Mouse (Mus musculus) kidney, postnatal 0 days (tissue): Measurements from ENCODE around the gene Tex9. TPM values are rescaled to one million over a fixed set of nuclear protein-coding genes. Genes with fewer than 3 reads are reported as not detected.

Experiments used
- ATAC-seq: fragments of 200-750 bp; cut with Nextera tagmentation; replicated peaks from 2 replicates; pipeline ENCODE4 v1.8.0; 2017; ENCODE audit warnings: low read depth, moderate number of reproducible peaks, moderate TSS enrichment, moderate library complexity; ENCODE audit not compliant: low FRiP score
- DNase-seq: peaks from one replicate; pipeline ENCODE4 v3.0.0-alpha.2; 2016; ENCODE audit warnings: low spot score
- H3K27ac ChIP-seq: fragments of 300-500 bp; sonication (generic); 2 replicates; pipeline ENCODE4 v1.5.1; 2014; ENCODE audit warnings: mild to moderate bottlenecking
- H3K27me3 ChIP-seq: fragments of 300-500 bp; sonication (generic); 2 replicates; pipeline ENCODE4 v1.6.1; 2014; ENCODE audit warnings: low read length, mixed read lengths; ENCODE audit not compliant: insufficient read depth
- H3K36me3 ChIP-seq: fragments of 300-500 bp; sonication (generic); 2 replicates; pipeline ENCODE4 v1.6.1; 2014; ENCODE audit warnings: low read length, mixed read lengths; ENCODE audit not compliant: insufficient read depth
- H3K4me1 ChIP-seq: fragments of 300-500 bp; sonication (generic); replicated peaks from 2 replicates; pipeline ENCODE4 v1.6.1; 2014; ENCODE audit warnings: antibody characterized with exemption, low read length, mixed read lengths; ENCODE audit not compliant: insufficient read depth
- H3K4me2 ChIP-seq: fragments of 300-500 bp; sonication (generic); 2 replicates; pipeline ENCODE4 v1.6.1; 2014; ENCODE audit warnings: mild to moderate bottlenecking, low read length, moderate library complexity, mixed read lengths
- H3K4me3 ChIP-seq: fragments of 300-500 bp; sonication (generic); replicated peaks from 2 replicates; pipeline ENCODE4 v1.5.1; 2014; ENCODE audit warnings: low read depth, low read length
- H3K9ac ChIP-seq: fragments of 300-500 bp; sonication (generic); 2 replicates; pipeline ENCODE4 v1.6.1; 2014; ENCODE audit warnings: low read depth, low read length
- H3K9me3 ChIP-seq: fragments of 300-500 bp; sonication (generic); replicated peaks from 2 replicates; pipeline ENCODE4 v1.6.1; 2016; ENCODE audit warnings: low read length, inconsistent platforms, mixed read lengths
- CTCF ChIP-seq: IDR thresholded peaks from 2 replicates; pipeline ENCODE4 v1.5.1; 2016; ENCODE audit warnings: antibody characterized with exemption, low read depth, mild to moderate bottlenecking, moderate library complexity
- WGBS: fragments of 180-500 bp; shearing (Covaris S2); extraction: QIAGEN DNeasy Blood & Tissue Kit; methylation state at CpG from one replicate; pipeline ENCODE4 v1.1.7; 2014; 5-methylcytosine and 5-hydroxymethylcytosine counted together
- polyA plus RNA-seq: library from polyadenylated mRNA; unstranded; fragments of >200 nt; fragmentation: Nextera tagmentation; extraction: Ambion mirVana; gene quantifications from 2 replicates; pipeline ENCODE4 v1.2.1, GENCODE M21; 2015

The Tex9 gene
- polyA plus RNA-seq, 1 experiment from 2014 or later: 25.9 TPM

GRCm38 (mm10) chr9:72422284-72422683 is 69.7 kb downstream of the Tex9 start:
- H3K4me1 ChIP-seq: 0 out of 2 replicates have a peak, but pooled peaks cover 7% of the 10 kb centered on the region
- no peak overlapping the region for H3K9ac ChIP-seq
- H3K4me2 ChIP-seq: no peak overlapping the region
- no peak for TF ChIP-seq CTCF
- H3K4me3 ChIP-seq: no peak overlapping the region
- H3K27me3 ChIP-seq: no peaks in the 10 kb centered on the region
- no peaks in the 10 kb centered on the region for H3K36me3 ChIP-seq
- DNase-seq (no peak), ATAC-seq (no peak)
- H3K27ac ChIP-seq: no peak overlapping the region
- 49% methylated on average over 11 of the region's 11 CpGs for WGBS
- no peaks in the 10 kb centered on the region for H3K9me3 ChIP-seq

- Histone ChIP-seq H3K4me3 (no peak overlapping the region), H3K4me2 (no peak overlapping the region), H3K9ac (no peak overlapping the region), H3K4me1 (0 out of 2 replicates have a peak, but pooled peaks cover 7% of the 10 kb centered on the region), H3K27me3 (no peaks in the 10 kb centered on the region), H3K9me3 (no peaks in the 10 kb centered on the region), H3K27ac (no peak overlapping the region), H3K36me3 (no peaks in the 10 kb centered on the region)
- no peak for TF ChIP-seq CTCF
- DNase-seq (no peak), ATAC-seq (no peak)
- WGBS: 73% methylated on average over 3 of the region's 3 CpGs
Measured at GRCm38 (mm10) chr9:72420490-72420889, 71.5 kb downstream of the Tex9 start.

GRCm38 (mm10) chr9:72418443-72418842 is 73.6 kb downstream of the Tex9 start:
- ATAC-seq: no peak
- H3K9me3 ChIP-seq: no peaks in the 10 kb centered on the region

GRCm38 (mm10) chr9:72411746-72412145 is 80.3 kb downstream of the Tex9 start:
- ATAC-seq (no peak), DNase-seq (no peak)
- Histone ChIP-seq H3K4me1 (no peaks in the 10 kb centered on the region), H3K27ac (no peak overlapping the region), H3K36me3 (no peaks in the 10 kb centered on the region), H3K9me3 (no peaks in the 10 kb centered on the region), H3K4me2 (no peak overlapping the region), H3K9ac (no peak overlapping the region), H3K4me3 (no peak overlapping the region), H3K27me3 (no peaks in the 10 kb centered on the region)
- peak; percentile 62 for TF ChIP-seq CTCF
- WGBS: 88% methylated on average over 2 of the region's 2 CpGs

More at GRCm38 (mm10) chr9:72418443-72418842, 73.6 kb downstream of the Tex9 start:
- H3K4me2 ChIP-seq: no peak overlapping the region
- no peaks in the 10 kb centered on the region for H3K27me3 ChIP-seq
- DNase-seq: no peak
- H3K9ac ChIP-seq: no peak overlapping the region
- 83% methylated on average over 3 of the region's 3 CpGs for WGBS
- TF ChIP-seq CTCF: no peak
- no peak overlapping the region for H3K4me3 ChIP-seq
- H3K36me3 ChIP-seq: no peaks in the 10 kb centered on the region
- 0 out of 2 replicates have a peak, but pooled peaks cover 7% of the 10 kb centered on the region for H3K4me1 ChIP-seq
- no peak overlapping the region for H3K27ac ChIP-seq

GRCm38 (mm10) chr9:72409381-72410225 is 82.4 kb downstream of the Tex9 start:
- WGBS: 43% methylated on average over 15 of the region's 15 CpGs
- Histone ChIP-seq H3K9ac (no peak overlapping the region), H3K36me3 (no peaks in the 10 kb centered on the region), H3K4me3 (no peak overlapping the region), H3K4me1 (no peaks in the 10 kb centered on the region), H3K9me3 (no peaks in the 10 kb centered on the region), H3K27me3 (no peaks in the 10 kb centered on the region), H3K27ac (no peak overlapping the region), H3K4me2 (no peak overlapping the region)
- no peak for ATAC-seq
- no peak for DNase-seq
- TF ChIP-seq CTCF: no peak

- 12% methylated on average over 12 of the region's 12 CpGs for WGBS
- Histone ChIP-seq H3K36me3 (no peaks in the 10 kb centered on the region), H3K4me2 (peak overlapping the region; percentile 62), H3K27ac (no peak overlapping the region), H3K27me3 (no peaks in the 10 kb centered on the region), H3K4me1 (no peaks in the 10 kb centered on the region), H3K9me3 (no peaks in the 10 kb centered on the region), H3K9ac (0 out of 2 replicates have a peak overlapping the region, but pooled peaks have one; percentile 29), H3K4me3 (peak overlapping the region; percentile 20)
- DNase-seq (peak; percentile 95), ATAC-seq (peak; percentile 81)
- TF ChIP-seq CTCF: peak; percentile 95
Measured at GRCm38 (mm10) chr9:72408131-72408586, 83.9 kb downstream of the Tex9 start.
